Mouse (Mus musculus) right cerebral cortex, postnatal 36 days (tissue): ENCODE results near the gene Fam171a2.
"Not testable (repeated sequence)": the region's sequence is repeated elsewhere in the genome, so short reads cannot be mapped to it uniquely, and the experiment has no call there.

Experiments
- DNase-seq, 2 experiments: peaks; one replicate each; pipeline ENCODE4 v3.0.0; 2022; ENCODE audit warnings: low spot score in 2 of 2, mixed read lengths in 1 of 2

The Fam171a2 gene

DNA sequence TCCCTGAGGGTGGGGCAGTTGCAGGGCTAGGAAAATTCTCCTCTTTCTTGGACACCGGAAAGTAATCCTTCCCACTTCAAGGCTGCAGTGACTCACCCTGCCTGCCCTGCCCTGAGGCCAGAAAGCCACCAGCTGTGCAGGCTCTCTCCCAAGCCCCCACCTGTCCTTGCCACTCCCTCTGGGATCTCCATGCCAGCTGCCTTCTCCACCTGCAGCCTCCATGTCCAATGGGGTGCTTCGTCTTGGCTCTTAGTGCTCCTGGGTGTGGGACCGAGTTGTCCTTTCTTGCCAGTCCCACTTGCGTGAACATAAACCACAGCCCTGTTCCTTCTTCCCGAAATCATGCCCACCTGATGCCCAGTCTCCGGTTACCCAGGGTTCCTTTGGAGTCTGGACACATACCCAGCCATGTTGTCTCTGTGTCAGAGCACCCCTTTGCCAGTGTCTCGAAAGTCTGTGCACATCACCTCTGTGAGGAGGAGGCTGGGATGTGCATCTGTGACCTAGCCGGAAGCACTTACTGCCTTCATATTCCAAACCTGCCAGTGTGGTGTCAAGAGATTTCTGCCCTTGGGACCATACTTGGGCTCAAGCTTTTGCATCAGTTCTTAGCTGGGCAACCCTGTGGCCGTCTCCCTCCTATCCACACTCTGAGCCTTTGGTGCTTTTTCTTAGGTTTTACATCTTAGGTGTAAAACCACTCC is 52.9 kb downstream of the Fam171a2 start:
- DNase-seq, result no peak

GRCm38 (mm10) chr11:102393719-102394420 is 53.6 kb downstream of the Fam171a2 start:
- DNase-seq, result no peak

- peak; percentile 92 to 94 for DNase-seq
Observed at GRCm38 (mm10) chr11:102393238-102393634, 54.2 kb downstream of the Fam171a2 start, which contains the start of gene Rundc3a. Rundc3a (plus strand) TSS chr11:102393403.

DNA sequence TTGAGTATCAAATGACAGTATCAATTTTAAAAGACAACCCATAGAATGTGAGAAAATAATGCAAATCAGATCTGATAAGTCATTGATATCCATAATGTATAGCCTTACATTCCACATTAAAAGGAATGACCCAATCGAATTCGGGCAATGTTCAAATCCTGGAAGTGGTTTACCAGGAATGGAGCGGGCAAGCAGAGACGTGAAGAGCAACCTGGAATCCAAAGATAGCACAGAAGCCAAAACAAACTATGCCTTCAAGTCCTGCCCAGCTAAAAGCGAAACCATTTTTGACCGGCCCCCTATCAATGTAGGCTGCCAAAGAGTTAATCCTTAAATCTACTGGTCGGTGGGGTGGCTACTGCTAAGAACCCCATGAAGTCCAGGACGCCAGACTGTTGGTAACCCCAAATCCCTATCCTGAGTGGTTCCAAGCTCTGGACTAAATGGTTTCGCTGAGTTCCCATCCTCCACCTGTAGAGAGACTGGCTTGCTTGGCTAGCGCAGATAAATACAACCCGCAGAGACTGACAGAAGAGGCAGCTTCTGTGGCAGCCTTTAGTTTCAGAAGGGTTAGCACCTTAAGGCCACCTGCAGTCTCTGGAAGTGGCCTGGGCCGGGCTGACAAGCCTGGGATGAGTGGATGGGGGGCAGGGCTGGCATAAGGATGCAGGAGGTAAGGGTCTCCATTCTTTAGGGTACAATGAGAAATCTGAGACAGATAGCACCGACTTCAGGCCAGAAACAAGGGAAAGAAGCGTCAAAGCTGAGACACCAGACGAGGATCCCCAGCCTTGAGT is 54.8 kb downstream of the Fam171a2 start:
- no peak for DNase-seq

DNA sequence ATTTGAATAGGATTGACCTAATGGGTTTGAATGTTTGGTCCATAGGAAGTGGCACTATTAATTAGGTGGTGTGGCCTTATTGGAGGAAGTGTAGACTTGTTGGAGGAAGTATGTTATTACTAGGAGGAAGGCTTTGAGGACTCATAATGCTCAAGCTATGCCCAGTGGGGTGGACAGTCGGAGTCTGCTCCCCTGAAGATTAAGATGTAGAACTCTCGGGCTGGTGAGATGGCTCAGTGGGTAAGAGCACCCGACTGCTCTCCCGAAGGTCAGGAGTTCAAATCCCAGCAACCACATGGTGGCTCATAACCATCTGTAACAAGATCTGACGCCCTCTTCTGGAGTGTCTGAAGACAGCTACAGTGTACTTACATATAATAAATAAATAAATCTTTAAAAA is 58.0 kb downstream of the Fam171a2 start:
- not testable (repeated sequence) for DNase-seq
